8 mouse cellular contexts compared by ENCODE assay signal in the genomic region with DNA sequence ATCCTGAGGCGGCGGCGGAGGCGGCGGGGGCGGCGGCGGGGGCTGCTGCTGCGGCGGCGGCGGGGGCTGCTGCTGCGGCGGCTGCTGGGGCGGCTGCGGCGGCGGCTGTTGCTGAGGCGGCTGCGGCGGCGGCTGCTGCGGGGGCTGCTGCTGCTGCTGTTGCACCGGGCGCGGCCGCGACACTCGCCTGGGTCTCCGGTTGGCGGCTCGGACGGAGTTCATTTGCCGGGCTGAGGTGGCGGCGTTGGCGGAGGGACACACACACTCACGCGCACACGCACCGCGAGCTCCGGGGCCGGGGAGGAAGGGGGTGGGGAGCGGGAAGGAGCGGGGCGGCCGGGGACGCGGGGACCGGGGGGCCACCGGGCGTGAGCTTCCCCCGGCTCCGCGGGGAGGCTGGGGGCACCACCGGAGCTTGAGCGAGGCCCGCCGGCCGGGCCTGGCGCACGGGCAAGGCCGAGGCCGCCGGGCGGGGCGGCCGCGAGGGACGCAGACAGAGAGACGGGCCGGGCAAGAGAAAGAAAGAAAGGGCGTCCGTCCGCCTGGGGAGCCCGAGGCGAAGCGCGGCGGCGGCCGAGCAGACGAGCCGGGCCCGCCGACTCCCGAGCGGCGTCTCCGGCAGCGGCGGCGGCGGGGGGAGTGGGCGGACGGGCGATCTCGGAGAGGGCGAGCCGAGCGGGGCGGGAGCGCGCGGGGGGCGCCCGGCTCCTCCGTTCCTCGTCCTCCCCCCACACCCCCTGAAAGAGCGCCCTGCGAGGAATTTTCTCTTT. TPM values are rescaled to one million over a fixed set of nuclear protein-coding genes. Genes with fewer than 3 reads are reported as not detected.
DNase-seq lines count a peak whose midpoint lies in the region; ATAC-seq lines count a peak whose summit lies in the region.

TSS of gene Fbxo11 (minus strand) at position 261 of the 770 bp plus-strand sequence.

- H3K4me2 ChIP-seq in hindbrain, embryonic 11.5 days (replicated peaks; ENCODE audit: low read depth, low read length), result peak within 1 kb of the TSS; percentile 75

- H3K4me1 ChIP-seq in hindbrain, embryonic 11.5 days (replicated peaks; ENCODE audit: control insufficient read depth, insufficient read depth, low read length), result no peaks in the 10 kb centered on the region

- no peaks in the 10 kb centered on the region for H3K9me3 ChIP-seq in hindbrain, embryonic 11.5 days (ENCODE audit: control insufficient read depth, low read length)

- peak within 1 kb of the TSS; percentile 95 for H3K9ac ChIP-seq in hindbrain, embryonic 11.5 days (ENCODE audit: low read depth, low read length)

- WGBS in hindbrain, embryonic 11.5 days, result under 1% methylated on average over 24 of the region's 112 CpGs

- peak within 1 kb of the TSS; percentile 72 for H3K4me3 ChIP-seq in hindbrain, embryonic 11.5 days (ENCODE audit: low read depth, low read length)

- no peaks in the 10 kb centered on the region for H3K36me3 ChIP-seq in hindbrain, embryonic 11.5 days (ENCODE audit: control insufficient read depth, insufficient read depth, low read length)

- peak; percentile 64 for DNase-seq in NIH3T3 (ENCODE audit: low read depth)
- DNase-seq in cerebellum, adult 9-11 months, result peak; percentile 73
- peak; percentile 42 to 48 for DNase-seq in frontal cortex, postnatal 14 days (ENCODE audit: low spot score in 2 of 2)
- peak; percentile 71 for DNase-seq in hindbrain, embryonic 11.5 days (ENCODE audit: low spot score)
- DNase-seq in layer of hippocampus, postnatal 10 days (ENCODE audit: low spot score in 2 of 2), result peak; percentile 63 to 77
- peak; percentile 59 to 69 for DNase-seq in lung, postnatal 4 days
- DNase-seq in retina, postnatal 1 day, result peak; percentile 64
- DNase-seq in thymus, postnatal 4 days, result peak; percentile 79

- ATAC-seq in hindbrain, embryonic 11.5 days (ENCODE audit: low FRiP score), result peak; percentile 39

- H3K27ac ChIP-seq in hindbrain, embryonic 11.5 days (ENCODE audit: low read depth, low read length), result peak within 1 kb of the TSS; percentile 100

- no peaks in the 10 kb centered on the region for H3K27me3 ChIP-seq in hindbrain, embryonic 11.5 days (ENCODE audit: control insufficient read depth, insufficient read depth, low read length)

RNA-seq across cellular contexts. Expression of gene Fbxo11, which starts in this region (rescaled TPM):
- 41.5 and 44.7 TPM in 2 replicates for polyA plus RNA-seq in hindbrain, embryonic 11.5 days (2014; fragmentation: Nextera tagmentation; extraction: Ambion mirVana)
- total RNA-seq in layer of hippocampus, postnatal 10 days (2021), result 100 to 1,000 TPM; 119 to 121 TPM

Comparison
In these comparisons a context has a peak if more than half of its experiments do, and no peak if none do; other contexts are left out.
1. Peak in every context shown above with its lines: DNase-seq, ATAC-seq, H3K4me3 ChIP-seq and H3K27ac ChIP-seq.